Mouse (Mus musculus) common myeloid progenitor, adult 5-6 weeks (primary cell): Measurements from ENCODE around the gene Cd47. TPM values are rescaled to one million over a fixed set of nuclear protein-coding genes. Genes with fewer than 3 reads are reported as not detected.

Experiments
- ATAC-seq: replicated peaks from 2 replicates; pipeline ENCODE4 v1.8.0; 2016; ENCODE audit warnings: low read depth, mild to moderate bottlenecking, moderate TSS enrichment, inconsistent platforms; ENCODE audit not compliant: poor library complexity, severe bottlenecking
- total RNA-seq: library from RNA; stranded (forward); fragments of 200-1000, 187-1606 nt; gene quantifications from 2 replicates; pipeline ENCODE4 v1.2.3, GENCODE M21; 2017

The Cd47 gene
- total RNA-seq, 1 experiment from 2014 or later, result 237 TPM

- no peak for ATAC-seq
Observed at GRCm38 (mm10) chr16:49786116-49786515, 14.2 kb upstream of the Cd47 start.

GRCm38 (mm10) chr16:49787714-49788113 lies 12.6 kb upstream of the Cd47 start:
- ATAC-seq, result no peak

DNA sequence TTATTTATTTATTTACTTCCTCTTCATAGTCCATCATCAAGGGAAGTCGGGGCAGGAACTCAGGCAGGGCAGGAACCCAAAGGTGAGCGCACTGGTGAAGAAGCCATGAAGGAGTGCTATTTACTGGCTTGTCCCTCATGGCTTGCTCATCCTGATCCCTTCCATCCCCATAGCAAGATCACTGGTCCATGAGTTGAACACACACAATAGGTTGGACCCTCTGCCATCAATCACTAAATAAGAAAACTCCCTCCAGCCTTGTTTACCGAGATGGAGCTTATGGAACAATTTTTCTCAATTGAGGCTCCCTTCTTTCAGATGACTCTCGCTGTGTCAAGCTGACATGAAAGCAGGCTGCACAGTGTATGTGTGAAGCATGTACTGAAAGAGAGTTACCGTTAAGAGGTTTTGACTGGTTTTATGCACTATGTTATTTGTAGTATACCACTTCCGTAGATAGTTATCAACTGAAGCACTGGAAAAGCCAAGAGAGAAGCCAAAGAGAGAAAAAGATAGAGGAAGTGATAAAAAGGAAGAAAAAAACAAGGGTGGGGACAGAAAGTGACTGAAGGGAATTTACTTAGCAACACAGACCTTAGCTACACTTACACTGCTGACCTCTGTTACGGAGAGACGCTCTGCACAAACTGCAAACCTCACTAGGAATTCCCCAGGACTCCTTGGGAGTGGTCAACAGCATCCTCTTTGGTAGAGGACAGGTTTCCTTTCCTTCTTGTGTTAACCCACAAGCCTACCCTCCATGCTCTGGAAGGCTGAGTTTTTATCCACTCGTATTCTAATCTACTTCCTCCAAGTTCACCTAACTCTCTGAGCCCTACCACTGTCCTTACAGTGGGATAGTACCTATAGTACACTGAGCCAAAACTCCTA lies 9.5 kb upstream of the Cd47 start:
- ATAC-seq, result peak; percentile 62

DNA sequence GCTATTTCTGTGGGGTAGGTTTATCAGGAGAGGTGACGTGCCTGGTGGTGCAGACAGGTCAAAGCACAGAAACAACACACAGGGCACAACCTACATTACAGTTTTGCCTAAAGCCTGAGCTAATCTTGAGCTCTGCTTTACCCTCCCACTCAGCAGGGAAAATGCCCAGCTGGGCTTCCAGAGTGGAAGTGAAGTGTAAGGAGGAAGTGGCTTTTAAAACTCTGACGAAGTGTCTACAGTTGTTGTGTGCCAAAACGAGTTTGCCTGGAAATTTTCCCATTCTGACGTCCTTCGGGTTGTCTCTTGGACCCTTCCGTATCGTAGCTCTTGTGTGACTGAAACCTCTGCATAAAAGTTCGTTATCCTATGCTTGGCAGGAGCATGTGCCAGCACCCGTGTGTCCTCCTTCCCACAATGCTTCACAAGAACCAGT lies 7.9 kb upstream of the Cd47 start:
- ATAC-seq, result peak; percentile 71

- ATAC-seq, result no peak
Observed at GRCm38 (mm10) chr16:49793596-49793995, 6.7 kb upstream of the Cd47 start.

DNA sequence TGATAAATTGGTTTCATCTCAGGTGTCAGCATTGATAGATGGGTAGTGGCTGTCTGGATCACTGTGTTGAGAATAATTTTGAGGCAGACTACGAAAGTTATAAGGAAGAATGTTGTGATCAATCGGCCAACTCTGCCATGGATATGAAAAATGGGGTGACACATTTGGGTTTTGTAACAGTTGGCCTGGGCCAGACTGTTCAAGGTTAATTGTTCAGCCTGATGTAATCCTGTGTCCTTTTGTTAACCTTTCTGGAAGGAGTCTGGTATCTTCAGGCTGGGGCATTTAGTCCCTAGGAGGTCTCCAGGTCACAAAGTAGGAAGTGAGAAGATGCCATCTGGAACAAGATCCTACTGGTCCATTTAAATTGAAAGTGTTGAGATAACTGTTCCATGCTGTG lies 4.1 kb upstream of the Cd47 start:
- ATAC-seq, result no peak

DNA sequence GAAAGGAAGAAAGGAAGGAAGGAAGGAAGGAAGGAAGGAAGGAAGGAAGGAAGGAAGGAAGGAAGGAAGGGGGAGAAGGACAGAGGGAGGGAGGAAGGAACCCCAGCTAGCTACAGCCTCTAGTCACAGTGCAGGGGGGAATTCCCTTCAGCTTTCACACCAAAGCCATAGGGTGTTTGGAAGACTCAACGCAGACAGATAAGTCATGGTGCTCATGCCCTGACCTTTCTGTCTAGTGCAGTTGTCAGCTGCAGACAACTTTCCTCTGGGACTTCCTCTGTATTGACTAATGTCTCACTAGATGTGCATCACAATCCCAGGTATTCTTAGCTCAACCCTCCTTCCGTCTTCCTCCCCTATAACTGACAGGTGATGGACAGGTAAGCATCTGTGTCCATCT lies 3.4 kb upstream of the Cd47 start:
- no peak for ATAC-seq

DNA sequence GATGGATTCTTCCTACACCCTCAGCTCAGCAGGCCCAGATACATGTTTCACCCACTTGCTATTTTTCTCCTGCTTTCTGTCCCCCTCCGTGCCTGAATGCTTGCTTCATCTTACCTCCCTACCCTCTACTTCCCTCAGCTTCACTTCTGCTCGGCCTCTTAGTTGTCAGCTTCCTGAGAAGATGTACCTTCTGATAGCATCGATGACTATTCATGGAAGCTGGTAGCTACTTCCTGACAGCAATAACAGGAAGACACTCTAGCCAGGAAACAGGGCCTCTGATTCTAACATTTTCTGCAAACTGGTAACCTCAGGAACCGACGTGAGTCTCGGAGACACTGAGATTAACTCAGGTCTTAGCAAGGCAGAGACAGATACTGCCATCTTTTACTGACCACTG lies 1.5 kb upstream of the Cd47 start:
- peak; percentile 20; the same call in 1 of the 2 replicates for ATAC-seq

DNA sequence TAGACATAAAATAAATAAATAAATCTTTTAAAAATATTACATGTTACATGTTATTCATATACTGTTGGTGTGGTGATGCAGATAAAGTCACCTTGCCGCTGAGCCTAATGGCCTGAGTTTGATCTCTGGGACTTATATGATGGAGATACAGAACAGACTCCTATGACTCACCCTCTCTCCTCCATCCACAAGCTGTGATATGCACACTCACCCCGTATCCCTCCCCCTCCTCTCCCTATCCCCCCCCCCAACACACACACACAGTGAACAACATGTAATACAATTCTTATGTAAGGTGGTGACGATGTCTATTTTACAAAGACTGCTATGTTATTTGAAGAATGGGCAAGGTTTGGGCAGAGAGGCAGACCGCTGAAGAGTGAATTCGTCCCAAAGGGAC lies 663 bp downstream of the Cd47 start:
- ATAC-seq, result no peak

DNA sequence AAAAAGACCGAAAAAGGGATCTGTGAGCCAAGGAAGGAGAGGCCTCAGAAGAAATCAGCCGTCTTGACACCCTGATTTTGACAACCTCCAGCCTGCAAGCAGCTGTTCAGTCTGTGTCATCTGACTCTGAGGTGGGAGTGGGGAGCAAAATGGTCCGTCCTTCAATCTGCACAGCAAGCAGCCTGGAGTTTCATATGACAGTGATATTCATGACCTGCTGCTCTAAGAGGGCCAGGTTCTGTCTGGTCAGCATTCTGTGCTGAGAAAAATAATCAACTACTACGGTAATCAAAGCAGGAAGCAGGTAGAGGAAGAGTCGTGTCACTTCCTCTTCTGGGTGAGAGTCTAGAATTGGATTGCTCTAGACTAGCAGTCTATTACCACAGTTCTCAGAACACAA lies 1.1 kb downstream of the Cd47 start:
- ATAC-seq, result peak; percentile 10; the same call in 1 of the 2 replicates

DNA sequence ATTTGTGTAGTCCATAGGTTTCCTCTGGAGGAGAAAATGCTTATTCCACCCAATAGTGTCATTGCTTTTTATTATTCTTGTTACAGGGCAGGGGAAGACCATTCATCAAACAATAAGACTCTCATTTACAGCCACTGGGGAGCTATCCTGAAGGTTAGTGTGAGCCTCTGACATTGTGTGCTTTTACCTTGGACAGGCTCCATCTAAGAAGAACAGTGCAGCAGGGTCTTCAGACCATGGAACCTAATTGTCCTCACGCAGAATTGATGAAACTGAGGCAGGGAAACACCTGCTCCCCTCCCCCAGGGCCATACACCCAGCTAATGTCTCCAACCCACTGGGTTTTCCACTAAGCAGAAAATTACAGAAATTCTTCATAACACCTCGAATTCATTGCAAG lies 2.7 kb downstream of the Cd47 start:
- ATAC-seq, result no peak

- ATAC-seq, result no peak
Observed at GRCm38 (mm10) chr16:49803932-49804461, 3.7 kb downstream of the Cd47 start.

GRCm38 (mm10) chr16:49806920-49807319 lies 6.6 kb downstream of the Cd47 start:
- ATAC-seq, result no peak

DNA sequence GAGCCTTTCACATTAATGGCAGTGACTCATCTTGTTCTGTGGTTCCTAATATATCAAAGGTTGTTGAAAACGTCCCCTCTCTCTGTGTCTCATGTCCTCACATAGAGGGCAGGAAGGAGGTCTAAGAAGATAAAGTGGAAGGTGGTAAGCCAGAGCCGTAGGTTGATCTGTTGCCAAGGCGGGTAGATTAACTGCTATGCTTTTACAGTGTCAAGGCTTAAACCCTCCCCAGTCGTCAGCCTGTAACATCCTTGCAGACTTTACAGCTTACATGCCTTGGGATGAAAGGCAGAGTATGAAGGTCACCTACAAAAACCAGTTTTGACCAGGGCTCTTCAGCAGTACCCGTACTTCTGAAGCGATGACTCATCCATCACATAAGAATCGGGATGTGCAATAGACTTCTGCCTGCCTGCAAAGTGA lies 7.1 kb downstream of the Cd47 start:
- peak; percentile 74 for ATAC-seq

DNA sequence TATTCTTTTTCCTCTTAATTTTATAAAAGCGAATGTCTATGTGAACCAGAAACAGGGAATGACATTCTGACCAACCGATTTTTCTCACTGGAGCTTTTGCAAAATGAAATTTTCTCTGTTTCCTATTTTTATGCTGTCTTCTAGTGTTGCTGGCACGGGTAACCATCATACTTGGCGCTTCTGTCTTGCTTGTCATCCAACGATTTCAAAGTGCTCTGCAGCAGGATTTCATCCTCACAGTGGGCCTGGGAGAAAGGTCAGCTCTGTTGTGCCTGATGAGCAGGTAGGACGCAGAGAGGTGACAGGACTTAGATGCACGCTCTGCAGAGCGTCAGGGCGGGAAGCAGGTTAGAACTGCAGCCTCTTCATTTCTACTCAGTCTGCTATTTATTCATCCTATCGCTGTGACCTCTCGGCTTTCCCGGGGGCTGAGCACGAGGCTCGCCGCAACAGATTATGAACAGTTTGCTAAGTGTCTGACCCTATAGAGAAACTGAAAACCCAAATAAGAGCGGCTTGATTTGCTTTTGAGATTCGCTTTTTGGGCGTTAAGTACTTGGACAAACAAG lies 7.6 kb downstream of the Cd47 start:
- ATAC-seq, result no peak

DNA sequence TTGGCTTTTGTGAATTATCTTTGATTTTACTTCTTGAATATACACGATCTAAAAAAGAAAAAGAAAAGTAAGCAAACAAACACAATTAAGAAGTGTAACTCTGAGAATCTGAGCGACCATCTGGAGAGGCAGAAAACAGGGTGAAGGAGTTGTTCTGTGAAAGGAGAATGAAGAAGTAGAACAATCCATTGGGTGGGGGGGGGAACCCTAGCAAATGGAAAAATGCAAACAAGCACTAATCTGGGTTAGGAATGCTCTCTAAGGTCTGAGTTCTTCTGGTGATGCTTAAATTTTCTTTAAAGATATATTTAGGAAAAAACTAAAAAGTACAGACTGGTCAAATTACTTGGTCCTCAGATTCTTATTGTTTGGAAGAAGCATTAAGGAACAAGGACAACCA lies 11.6 kb downstream of the Cd47 start:
- ATAC-seq, result no peak

DNA sequence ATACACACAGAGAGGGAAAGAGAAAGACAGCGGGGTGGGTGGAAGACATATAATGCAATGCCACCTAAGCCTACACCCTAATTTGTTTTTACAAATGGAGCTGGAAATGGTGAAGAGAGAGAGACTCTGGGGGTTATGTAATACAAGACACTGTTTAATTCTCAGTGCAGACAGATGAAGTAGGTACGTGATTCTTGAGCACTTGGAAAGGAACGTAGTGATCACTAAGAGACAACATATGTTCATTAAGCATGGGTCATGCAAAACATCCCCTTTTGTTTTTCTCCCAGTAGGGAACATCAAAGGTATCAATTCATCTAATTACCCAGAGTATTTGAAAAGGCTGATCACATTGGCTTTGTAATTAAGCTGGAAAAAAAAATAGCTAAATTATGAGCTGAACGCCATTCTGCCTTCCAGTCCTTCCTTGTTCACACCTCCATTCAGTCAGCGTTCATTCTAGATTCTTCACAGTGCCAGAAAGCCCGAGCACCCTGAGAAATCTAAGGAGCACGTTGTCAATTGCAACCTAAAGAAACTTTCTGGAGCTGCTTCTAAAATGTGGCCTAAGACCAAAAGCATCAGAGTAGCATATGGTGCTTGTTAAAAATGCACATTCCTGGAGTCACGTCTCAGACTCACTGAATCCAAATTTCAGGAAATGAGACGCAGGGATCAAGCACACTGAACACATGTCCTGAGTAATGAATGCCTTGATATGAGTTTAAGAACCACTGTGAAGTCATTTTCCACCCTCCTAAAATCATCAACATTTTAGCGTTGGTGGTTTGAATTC lies 12.7 kb downstream of the Cd47 start:
- ATAC-seq, result no peak

DNA sequence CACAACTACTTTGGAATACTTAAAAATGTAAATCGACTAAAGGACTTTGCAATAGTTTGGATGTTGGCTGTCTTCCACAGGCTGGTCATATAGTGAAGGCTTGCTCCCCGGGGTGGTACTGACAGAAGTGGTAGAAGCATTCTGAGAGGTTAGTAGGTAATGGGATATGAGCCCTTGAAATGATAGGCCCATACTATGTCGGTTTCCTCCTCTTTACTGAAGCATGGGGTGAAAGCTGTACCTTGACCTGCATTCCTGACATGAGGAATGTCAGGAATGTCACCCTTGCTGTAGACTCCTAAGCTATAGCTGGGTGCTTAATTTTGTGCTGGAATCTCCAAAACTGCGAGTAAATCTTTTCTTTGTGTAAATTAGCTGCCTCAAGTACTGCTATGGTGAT lies 14.1 kb downstream of the Cd47 start:
- ATAC-seq, result no peak

DNA sequence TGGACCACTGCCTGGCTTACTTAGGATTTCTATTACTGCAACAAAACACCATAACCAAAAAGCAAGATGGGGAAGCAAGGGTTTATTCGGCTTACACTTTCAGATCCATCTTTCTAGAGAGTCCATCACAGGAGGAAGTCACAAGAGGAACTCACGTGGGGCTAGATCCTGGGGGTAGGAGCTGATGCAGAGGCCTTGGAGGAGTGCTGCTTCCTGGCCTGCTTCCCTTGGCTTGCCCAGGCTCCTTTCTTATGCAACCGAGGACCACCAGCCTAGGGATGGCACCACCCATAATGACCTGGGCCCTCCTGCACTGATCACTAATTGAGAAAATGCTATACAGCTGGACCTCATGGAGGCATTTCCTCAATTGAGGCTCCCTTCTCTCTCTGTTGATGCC lies 16.6 kb downstream of the Cd47 start:
- ATAC-seq, result no peak

GRCm38 (mm10) chr16:49818146-49818545 lies 17.8 kb downstream of the Cd47 start:
- no peak for ATAC-seq

DNA sequence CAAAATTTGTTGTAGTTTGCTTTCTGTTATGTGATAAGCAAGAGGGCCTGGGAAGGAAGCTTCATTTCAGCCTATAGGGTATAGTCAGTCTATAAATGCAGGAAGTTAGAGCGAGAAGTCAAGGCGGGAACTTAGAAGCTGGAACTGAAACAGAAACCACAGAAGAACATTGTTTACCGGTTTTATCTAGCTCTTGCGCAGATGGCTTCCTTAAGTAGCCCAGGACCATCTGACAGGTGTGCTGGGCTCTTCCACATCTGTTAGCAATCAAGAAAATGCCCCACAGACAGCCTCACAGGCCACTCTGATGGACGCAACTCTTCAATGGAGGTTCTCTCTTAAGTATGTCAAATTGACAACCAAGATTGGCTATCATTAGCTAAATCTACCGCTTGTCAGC lies 18.3 kb downstream of the Cd47 start:
- ATAC-seq, result peak; percentile 95
